Mouse (Mus musculus) lung, postnatal 4 days (tissue): Measurements from ENCODE around the gene Zdhhc23.
A peak's percentile ranks its signal among the peaks of the same experiment; 100 is the strongest.

Experiments used
- DNase-seq, 2 experiments: peaks; one replicate each; pipeline ENCODE4 v3.0.0; 2021

Gene Zdhhc23

DNA sequence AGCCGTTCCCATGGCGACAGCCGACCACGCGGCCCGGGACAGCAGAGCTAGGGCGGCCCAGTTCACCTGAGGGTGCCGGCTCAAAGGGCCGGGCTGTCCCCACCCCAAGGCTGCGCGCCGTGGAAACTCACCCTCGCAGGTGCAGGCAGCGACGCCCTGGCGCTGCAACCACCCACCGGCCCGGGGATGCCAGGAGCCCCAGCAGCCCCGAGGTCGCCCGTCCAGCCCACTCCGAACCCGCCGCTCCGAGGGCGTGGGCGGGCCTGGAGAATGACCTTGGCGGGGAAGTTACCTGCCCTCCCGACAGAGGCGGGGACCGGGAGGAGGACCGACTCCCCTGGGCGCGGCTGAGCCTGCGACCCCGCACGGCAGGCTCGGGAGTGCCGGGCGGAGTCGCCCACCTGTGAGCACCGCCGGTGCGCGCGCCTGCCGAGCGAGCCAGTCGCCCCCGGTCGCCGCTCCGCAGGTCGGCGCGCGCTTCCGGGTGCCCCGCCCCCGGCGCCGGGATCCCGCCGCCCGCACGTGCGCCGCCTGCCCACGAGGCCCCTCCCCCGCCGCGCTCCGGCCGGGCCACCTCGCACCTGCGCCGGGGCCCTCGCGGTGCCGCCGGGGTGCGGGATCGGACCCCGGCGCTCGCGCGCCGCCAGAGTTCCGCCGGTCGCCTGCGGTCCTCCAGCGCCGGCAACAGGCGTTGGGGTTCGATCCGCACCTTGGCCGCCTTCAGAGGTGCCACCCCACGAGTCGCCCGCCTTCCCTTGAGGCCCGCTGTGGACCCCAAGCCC is at the start of gene Zdhhc23:
Zdhhc23 (minus strand) TSS at position 464 of the 782 bp plus-strand sequence.
- peak; percentile 41 to 58 for DNase-seq

DNA sequence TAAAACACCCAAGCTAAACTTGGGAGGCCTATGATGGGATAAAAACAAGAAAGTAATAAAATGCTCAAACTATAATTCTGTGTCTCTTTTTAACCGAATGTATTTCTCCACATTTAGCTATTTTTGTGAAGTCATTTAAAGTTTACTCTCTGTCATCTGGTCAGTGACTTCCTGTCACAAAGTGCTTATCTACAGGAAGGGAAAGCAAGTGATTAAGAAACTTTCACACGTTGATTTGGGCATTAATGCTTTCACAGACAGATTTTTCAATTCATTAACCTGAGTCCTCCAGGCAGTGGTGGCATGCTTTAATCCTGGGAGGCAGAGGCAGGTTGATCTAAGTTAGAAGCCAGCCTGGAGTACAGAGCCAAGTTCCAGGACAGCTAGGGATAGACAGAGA is 49.7 kb upstream of the Zdhhc23 start:
- DNase-seq: no peak

DNA sequence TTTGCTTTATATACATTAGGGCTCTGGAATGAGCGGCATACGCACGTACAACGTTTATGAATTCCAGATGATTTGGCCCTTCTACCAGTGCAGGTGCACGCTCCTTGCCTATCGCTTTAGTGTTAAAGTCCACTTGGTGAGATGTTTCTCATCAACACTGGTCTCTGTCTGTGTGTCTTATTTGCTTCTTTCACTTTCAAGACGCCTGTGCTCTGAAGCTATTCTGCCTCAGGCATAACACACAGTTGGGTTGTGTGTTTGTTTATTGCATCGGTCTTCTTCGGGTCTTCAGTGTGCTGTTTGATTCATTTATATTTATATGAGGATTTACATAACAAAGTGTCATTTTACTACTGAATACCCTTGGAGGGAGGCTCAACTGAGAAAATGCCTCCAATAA is 47.2 kb upstream of the Zdhhc23 start:
- no peak for DNase-seq

DNA sequence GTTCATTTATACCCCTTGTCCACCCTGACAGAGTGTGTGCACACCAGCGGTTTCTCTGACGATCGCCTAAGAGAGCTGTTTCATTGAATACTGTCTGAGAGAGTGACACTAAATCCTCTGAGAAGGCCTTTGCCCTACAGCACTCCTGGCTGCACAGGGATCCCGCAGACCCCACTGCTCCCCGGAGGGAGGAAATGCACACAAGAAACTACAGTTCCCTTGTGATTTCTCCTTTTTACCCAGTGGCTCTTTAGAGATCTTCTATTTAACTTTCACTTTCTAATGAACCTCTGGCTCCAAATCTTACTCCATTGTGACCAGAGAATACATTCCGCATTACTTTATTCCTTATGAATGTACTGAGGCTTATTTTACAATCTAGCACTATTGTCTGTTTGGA is 46.6 kb upstream of the Zdhhc23 start:
- DNase-seq: no peak

DNA sequence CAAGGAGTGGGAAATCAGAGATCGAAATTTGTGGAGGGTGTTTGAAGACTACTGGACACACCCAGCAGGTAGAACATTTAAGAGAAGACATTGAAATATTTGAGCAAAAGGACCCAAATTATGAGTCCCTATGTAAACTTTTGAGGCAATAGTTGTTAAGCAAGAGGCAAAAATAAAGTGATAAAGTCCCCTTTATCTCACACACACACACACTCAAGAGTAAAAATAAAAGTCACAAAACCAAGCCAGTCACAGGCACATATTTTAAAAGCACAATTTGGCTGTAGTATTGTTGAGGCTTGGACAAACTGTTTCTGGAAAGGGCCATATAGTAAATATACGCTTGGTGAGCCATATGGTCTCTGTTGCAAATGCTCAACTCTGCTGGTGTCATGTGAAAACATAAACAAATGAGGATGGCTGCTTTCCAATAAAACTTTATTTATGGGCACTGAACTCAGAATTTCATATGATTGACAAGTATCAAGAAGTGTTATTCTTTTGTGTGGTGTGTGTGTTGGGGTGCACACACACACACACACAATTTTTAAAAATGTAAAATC is 39.5 kb upstream of the Zdhhc23 start:
- no peak for DNase-seq

DNA sequence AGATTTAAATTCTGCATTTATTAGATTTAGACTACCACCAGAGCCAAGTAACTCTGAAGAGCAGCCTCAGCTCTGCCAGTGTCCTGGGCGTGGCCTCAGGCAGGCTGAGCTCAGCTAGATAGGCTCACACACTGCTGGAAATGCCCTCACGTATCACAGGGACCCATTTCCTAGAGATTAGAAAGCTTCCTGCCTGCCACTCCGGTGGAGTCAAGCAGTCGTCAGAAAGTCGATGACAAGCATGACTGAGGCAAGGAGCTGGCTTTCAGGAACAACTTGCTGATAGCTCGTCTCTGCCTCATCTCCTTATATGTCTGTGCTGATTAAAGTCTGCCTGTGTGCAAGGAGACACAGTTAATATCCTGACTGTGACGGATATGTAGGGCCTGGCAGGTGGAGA is 38.8 kb upstream of the Zdhhc23 start:
- peak; percentile 5 to 24 for DNase-seq

DNA sequence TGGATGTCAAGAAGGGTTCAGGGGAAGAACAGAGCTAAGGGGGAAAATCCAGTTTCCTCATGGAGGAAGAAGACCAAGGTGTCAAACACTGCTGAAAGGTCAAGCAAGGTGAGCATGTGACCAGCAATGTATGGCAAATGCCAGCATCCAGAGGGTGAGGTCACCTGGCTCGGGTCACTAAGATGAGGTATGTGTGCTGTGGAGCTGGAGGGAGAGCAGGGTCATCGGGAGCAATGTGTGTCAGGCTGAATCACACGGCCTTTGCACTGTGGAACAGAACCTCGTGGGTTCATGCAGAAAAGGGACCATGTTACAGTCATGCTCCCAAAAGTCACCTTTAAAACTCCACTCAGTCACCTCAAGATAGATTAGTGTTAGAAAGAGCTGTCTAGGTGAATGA is 38.1 kb upstream of the Zdhhc23 start:
- no peak for DNase-seq

DNA sequence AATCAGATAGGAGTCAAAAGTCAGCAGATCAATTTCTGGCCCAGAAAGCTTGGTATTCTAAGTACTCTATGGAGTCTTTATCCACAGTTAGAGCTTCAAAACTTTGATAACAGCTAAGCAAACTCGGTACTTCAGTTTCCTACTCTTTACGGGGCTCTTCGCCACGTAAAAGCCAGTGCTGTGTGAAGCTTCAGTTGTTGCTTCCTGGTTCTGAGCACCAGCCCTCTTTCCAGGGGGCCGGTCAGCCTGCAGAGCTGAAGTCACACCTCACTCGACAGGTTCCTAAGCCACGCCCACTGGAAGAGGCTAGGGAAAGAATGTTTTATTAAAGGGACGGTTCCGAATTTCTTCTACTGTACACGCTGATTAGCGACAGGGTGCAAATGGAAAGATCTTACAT is 36.6 kb upstream of the Zdhhc23 start:
- DNase-seq: peak; percentile 68 to 76

DNA sequence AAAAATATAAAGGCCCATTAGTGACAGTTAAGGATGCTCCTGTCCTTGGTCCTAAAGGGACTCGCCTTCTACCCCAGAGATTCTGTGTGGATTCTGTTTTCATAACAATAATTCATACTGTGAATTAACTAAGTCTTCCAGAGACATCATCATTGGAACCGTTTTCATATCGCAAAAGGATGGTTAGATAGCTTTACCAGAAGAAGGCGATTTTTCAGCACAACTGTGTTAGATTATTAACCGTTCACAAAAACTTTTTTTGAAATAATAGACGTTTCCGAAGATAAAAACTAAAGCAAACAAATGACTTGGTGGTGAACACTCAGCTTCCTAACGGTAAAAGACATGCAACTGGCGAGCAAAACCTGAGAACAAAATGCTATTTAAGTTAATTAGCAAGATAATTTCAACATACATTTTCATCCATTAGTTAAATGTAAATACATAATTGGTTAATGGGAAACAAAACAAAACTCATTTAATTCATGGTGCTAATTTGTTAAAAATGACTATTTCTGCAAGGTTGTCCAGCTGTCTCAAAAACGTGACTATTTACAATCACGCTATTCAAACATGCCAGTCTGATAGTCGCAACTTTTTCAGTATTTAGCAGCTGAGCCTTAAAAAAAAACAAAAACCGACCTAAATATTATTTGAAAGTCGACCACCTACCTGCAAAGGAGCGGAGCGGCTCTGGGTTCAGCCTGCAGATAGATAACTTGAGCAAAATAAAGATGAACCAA is 36.0 kb upstream of the Zdhhc23 start:
- no peak for DNase-seq

DNA sequence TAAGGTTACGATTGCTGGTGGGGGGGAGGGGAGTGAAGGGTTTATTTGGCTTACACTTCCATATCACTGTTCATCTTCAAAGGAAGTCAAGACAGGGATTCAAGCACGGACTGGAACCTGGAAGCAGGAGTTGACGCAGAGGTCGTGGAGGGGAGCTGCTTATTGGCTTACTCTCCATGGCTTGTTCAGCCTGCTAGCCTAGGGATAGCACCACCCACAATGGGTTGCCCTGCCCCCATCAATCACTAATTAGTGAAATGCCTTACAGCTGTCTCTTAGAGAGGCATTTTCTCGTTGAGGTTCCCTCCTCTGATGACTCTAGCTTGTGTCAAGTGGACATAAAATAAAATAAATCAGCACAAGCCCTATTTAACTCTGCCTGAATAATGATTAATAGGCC is 31.4 kb upstream of the Zdhhc23 start:
- DNase-seq: no peak

DNA sequence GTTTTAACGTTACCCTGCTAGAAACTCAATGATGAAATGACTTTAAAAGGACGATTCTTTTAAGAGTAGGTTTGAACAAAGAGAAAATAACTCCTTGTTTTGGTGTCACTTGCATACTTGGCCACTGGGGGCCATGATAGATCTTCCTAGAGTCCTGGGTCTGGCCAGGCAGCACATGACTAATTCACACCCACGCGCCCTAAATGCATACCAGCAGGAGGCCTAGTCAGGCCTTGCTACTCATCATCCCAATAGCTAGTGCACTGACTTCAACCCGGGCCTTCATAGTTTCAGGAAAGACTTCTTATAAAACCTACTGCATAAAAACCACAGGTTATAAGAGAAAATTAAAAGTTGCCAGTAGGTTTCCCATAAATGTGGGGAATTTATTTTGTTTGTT is 22.5 kb upstream of the Zdhhc23 start:
- DNase-seq: no peak

DNA sequence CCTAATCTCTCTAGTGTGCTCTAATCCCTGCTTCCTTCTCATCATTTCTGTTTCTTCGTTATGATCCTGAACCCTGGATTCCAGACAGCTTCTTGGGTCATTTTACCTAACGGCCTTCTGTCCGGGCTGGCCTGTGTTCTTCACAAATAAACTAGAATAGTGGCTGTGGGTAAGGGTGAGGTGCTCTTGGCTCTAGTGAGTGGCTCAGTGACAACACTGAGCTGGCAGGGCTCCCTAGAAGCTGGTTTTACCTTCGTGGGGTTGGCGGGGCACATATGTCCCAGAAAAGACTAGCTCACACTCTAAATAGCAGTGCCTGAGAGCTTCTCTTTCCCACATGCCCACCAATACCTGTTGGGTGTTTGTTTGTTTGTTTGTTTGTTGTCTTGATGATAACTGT is 19.9 kb upstream of the Zdhhc23 start:
- no peak for DNase-seq

DNA sequence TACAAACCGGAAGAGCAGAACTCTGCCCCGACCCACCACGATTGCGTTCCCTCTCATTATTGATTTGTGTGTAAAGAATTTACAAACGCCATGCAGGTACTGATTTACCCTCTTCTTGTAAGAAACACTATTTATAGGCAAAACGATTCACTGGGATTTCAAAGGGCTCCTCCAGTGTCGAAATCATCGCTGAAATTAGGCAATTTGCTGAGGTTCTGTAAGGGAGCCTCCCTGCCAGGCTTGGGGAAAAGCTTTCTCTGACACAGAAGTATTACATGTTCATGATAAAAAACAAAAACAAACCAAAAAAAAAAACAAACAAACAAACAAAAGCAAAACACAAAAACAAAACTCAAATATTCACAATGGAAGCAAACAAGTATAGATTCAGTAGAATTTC is 19.5 kb upstream of the Zdhhc23 start:
- DNase-seq: no peak

DNA sequence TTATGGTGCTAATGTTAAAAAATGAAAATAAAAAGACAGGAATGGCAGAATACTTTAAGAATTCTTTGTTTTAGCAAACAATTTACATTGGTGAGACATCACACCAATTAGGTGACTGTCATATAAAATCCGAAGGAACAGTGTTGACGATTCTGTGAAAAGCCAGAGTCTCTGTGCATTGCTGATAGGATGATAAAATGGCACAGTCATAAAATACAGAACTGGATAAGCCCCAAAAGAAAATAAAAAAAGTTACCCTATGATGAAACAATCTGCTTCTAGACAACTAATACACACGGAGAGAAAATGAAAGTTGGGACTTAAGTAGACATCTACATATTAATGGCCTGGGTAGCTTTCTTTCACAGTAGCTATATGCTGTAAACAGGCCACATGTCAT is 15.0 kb upstream of the Zdhhc23 start:
- no peak for DNase-seq

DNA sequence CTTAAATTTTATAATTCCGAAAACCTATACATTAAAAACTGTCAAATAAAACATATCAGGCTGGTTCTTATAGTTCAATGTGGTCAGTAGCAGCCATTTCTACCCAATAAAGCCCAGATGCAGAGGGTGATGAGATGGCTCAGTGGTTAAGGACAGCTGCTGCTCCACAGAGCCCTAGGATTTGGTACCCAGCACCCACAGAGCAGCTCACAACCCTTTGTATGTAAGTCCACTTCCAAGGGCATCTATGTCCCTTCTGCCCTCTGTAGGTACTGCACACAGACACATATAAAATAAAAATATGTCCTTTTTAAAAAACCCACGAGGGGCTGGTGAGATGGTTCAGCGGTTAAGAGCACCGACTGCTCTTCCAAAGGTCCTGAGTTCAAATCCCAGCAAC is 6.7 kb upstream of the Zdhhc23 start:
- no peak for DNase-seq

DNA sequence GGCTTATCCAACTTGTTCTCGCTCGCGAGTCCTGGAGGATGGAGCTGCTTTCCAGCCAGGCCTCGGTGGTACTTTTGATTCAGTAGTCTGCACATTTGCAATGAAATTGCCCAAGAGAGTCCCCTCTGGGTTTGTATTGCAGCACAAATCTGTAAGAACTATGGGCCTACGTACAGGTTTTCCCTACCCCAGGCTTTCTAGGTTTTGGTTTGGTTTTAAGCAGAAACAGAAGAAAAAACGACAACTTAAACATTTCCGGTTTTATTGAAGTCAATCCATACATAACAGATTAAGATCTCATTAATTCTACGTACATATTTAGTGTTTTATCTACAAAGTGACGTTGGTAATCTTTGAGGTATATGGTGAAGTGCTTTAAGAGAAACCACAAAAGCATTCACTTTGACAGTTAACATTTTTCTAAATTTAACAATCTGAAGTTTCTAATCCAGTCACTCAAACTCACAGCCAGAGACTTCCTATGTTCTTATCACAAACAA is 569 bp upstream of the Zdhhc23 start:
- DNase-seq: no peak

DNA sequence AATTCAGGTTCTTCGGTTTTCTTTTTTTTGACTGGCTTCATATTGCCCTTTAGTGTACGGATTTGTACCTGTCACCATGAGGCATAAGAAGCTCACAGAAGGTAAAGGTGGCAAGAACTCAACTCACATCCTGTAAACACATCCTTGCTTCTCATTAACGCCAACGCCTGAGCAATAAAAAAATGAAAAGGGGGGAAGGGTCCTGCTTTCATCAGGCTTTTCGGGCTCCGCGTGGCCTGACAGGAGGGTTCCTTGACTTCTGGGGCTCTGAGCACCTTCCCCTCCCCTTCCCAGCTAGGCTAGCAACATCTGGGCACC is 622 bp downstream of the Zdhhc23 start:
- no peak for DNase-seq

DNA sequence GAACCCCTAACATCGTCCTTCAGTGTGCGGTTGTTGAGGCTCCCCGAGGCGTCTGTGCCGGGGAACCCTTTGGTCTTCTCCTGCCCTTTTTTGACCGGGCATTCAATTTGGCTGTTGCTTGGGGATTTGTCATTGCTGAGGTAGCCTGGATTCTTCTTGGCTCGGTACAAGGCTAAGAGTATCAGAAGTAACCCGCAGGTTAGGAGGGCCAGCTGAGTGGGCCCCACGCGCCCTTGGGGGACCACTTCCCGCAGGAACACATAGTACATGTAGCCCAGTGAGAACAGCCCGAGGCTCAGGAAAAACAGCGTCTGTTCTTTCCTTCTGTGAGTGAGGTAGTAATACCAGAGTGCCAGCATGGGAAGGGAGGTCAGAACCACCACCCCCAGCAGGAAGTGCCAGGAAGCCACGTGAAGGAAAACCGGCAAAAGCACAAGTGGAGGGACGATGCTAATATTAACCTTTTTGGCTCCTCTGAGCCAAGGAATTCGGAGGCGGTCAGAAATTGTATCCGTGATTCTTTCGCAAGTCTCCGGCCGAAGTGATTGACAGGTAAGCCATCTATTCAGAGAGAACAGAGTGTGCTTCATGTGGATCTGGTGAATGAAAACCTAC is 5.9 kb downstream of the Zdhhc23 start:
- no peak for DNase-seq

DNA sequence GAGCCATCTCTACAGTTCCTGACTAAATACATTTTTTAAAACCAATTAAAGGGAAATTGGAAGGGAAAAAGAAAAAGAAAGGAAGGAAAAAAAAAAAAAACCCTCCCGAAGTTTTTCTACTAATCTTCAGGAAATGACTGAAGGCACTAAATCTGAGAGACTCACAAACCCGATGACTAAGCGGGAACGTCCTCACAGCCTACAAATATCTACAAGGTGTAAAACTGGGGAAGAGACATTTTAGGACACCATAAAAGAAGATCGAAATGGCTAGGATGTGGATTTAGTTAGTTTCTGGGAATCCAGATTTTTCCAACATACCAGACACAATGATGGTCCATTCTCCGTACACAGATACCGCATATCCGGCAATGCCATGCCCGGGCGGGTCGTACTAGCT is 6.4 kb downstream of the Zdhhc23 start:
- no peak for DNase-seq

DNA sequence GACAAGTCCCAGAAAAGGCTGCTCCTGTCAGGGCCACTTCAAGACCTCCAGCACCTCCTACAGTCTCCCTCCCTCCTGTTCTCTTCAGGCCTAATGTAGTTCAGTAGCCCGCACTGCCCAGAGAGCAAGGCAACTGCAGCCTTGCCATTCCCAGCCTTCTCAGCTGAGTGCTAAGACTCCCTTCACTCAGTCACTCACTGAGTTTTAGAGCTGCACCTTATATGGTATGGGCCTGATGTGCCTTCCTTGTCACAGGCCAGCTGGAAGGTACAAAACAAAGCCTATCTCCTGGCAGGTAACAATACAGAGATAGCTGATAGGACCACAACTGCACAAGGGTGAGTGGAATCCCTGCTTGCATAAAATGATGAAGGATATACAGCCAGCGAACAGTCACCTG is 7.2 kb downstream of the Zdhhc23 start:
- no peak for DNase-seq

DNA sequence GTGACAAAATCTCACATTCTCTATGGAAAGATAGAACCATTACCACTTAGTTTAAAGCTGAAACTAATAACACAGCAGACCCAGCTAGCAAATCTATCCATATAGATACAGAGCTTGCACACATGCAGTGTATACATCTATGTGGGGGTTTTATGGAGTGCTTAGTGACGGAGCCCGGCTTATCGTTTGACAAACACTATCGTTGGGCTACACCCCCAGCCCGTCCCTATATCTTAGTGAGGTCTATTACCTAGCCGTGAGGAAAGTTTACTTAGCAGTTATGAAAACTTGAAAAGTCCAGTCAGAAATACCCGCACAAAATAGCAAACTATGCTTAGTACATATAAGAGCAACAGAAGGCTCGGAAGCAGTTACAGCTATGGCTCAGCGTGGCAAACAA is 7.8 kb downstream of the Zdhhc23 start:
- DNase-seq: no peak

DNA sequence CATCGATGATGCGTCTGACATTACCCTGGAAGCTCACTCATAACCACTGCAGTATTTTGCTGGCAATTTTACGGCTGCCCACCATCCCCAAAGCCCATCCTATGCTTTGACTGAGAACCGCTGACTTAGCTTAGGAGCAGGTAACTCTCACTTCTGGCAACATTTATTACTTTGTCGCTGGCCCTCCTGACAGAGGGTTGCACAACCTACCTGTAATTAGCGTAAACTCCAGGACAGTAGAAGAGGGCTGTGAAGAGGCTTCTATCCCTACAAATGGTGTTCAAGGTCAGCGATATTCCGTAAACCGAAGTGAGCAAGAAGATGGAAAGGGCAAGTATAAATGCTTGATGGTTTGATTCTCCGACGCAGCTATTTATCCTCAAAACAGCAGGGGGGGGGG is 8.4 kb downstream of the Zdhhc23 start:
- DNase-seq: no peak

DNA sequence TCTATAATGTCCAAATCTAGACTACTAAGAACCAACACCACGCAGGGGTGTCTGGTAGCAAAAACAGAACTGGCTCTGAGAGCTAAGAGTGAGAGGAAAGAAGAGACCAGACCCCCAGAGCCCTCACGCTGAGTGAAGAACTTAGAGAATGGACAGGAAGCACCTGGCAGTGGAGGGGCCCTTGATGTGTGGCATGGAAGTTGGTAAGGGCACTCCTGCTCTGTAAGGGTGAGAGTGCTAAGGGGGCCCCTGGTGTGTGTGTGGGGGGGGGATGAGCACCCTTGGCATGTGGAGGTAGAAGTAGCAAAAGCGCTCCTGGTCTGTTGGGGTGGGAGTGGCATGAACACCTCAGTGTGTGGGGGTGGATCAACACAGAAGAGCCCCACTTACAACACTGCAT is 9.2 kb downstream of the Zdhhc23 start:
- no peak for DNase-seq
